Comparison of ENCODE assay signal across 20 mouse cellular contexts in genomic region chr2:77497942-77498341, GRCm38 (mm10).
"Had no signal": no experiment of that assay in that cellular context is flagged by ENCODE, and none has a peak within 500 bp of the region (broad histone marks: within the 10 kb centered on the region; RNA-seq: fewer than 3 reads in every experiment).

No protein-coding gene starts in this region.

- H3K36me3 ChIP-seq: intestine, embryonic 15.5 days; limb, embryonic 10.5 days; limb, embryonic 13.5 days; midbrain, embryonic 10.5 days; midbrain, embryonic 13.5 days; neural tube, embryonic 13.5 days had no signal

- H3K9ac ChIP-seq: intestine, embryonic 15.5 days; limb, embryonic 13.5 days; lung, embryonic 14.5 days; midbrain, embryonic 13.5 days; neural tube, embryonic 13.5 days had no signal

- DNase-seq: kidney, adult 2 months; kidney, postnatal 25 days; layer of hippocampus, postnatal 36 days; lung, embryonic 14.5 days; lung, postnatal 36 days; retina, postnatal 1 day; thymus, adult 2 months; thymus, postnatal 14 days; thymus, postnatal 4 days had no signal

- H3K9me3 ChIP-seq: intestine, embryonic 15.5 days; limb, embryonic 10.5 days; midbrain, embryonic 13.5 days; neural tube, embryonic 13.5 days had no signal

- H3K4me1 ChIP-seq: intestine, embryonic 15.5 days; limb, embryonic 10.5 days; megakaryocyte, embryonic 14.5 days; midbrain, embryonic 10.5 days; midbrain, embryonic 13.5 days; neural tube, embryonic 13.5 days had no signal

- H3K4me2 ChIP-seq: intestine, embryonic 15.5 days; limb, embryonic 13.5 days; lung, embryonic 14.5 days; midbrain, embryonic 13.5 days; neural tube, embryonic 13.5 days had no signal

- ATAC-seq: intestine, embryonic 15.5 days; lung, postnatal 0 days; midbrain, embryonic 13.5 days; midbrain, embryonic 16.5 days had no signal

- H3K27me3 ChIP-seq: intestine, embryonic 15.5 days; limb, embryonic 13.5 days; megakaryocyte, embryonic 14.5 days; midbrain, embryonic 13.5 days; neural tube, embryonic 13.5 days had no signal

- H3K27ac ChIP-seq: intestine, embryonic 15.5 days; kidney, postnatal 0 days; limb, embryonic 10.5 days; limb, embryonic 13.5 days; midbrain, embryonic 10.5 days; midbrain, embryonic 13.5 days; neural tube, embryonic 13.5 days had no signal

- H3K4me3 ChIP-seq: intestine, embryonic 15.5 days; limb, embryonic 10.5 days; limb, embryonic 13.5 days; megakaryocyte, embryonic 14.5 days; midbrain, embryonic 10.5 days; midbrain, embryonic 13.5 days; myocyte; neural tube, embryonic 13.5 days had no signal
